Mouse (Mus musculus) CH12.LX (cell line): ENCODE measurements around the gene Cep97. TPM values are rescaled to one million over a fixed set of nuclear protein-coding genes. Genes with fewer than 3 reads are reported as not detected.
"Not testable (repeated sequence)": the region's sequence is repeated elsewhere in the genome, so short reads cannot be mapped to it uniquely, and the experiment has no call there.

Source experiments
- DNase-seq: peaks from one replicate; pipeline ENCODE4 v3.0.0-alpha.2; 2013; ENCODE audit errors: extremely low read depth
- H3K27ac ChIP-seq: 2 replicates; pipeline ENCODE4 v1.5.1; 2012; ENCODE audit warnings: low read depth, mild to moderate bottlenecking, control low read depth, moderate library complexity; ENCODE audit not compliant: insufficient read depth
- H3K27me3 ChIP-seq: replicated peaks from 2 replicates; pipeline ENCODE3; 2012; ENCODE audit warnings: inconsistent platforms
- H3K36me3 ChIP-seq, 2 experiments: replicated peaks in 1 of 2; 2 replicates each; pipeline versions ENCODE3 to v1.6.1; 2012; ENCODE audit warnings: inconsistent platforms in 1 of 2, low read length in 1 of 2, mild to moderate bottlenecking in 1 of 2, mixed read lengths in 1 of 2, moderate library complexity in 1 of 2; ENCODE audit not compliant: control insufficient read depth in 1 of 2, insufficient read depth in 1 of 2
- H3K4me1 ChIP-seq, 2 experiments: 2 replicates each; pipeline ENCODE4 v1.6.1; 2012; ENCODE audit warnings: inconsistent platforms in 1 of 2, moderate library complexity in 1 of 2; ENCODE audit not compliant: insufficient read depth in 2 of 2, control insufficient read depth in 1 of 2
- H3K4me2 ChIP-seq: 2 replicates; pipeline ENCODE4 v1.6.1; 2012; ENCODE audit warnings: low read depth, mild to moderate bottlenecking, control low read depth; ENCODE audit not compliant: poor library complexity, insufficient read depth, severe bottlenecking
- H3K4me3 ChIP-seq, 3 experiments: fragments of 150-350 bp in 1 of 3; sonication (generic) in 1 of 3; replicated peaks in 1 of 3; 2 replicates each; pipeline versions ENCODE3 to v1.5.1; 2011 to 2012; ENCODE audit warnings: low read depth in 2 of 3, low read length in 2 of 3, mild to moderate bottlenecking in 2 of 3, moderate library complexity in 2 of 3, control low read depth in 1 of 3, improper control_type of control experiment in 1 of 3, inconsistent platforms in 1 of 3, mixed read lengths in 1 of 3; ENCODE audit not compliant: poor library complexity in 1 of 3
- H3K79me2 ChIP-seq: replicated peaks from 2 replicates; pipeline ENCODE4 v1.6.1; 2012; ENCODE audit warnings: mild to moderate bottlenecking, moderate library complexity; ENCODE audit not compliant: control insufficient read depth, poor library complexity, insufficient read depth, severe bottlenecking; ENCODE audit errors: extremely low read depth
- H3K9ac ChIP-seq: 2 replicates; pipeline ENCODE4 v1.6.1; 2012; ENCODE audit warnings: low read depth, mild to moderate bottlenecking, control low read depth, moderate library complexity; ENCODE audit not compliant: insufficient read depth
- H3K9me3 ChIP-seq: replicated peaks from 2 replicates; pipeline ENCODE3; 2012; ENCODE audit warnings: low read length, inconsistent platforms, mixed read lengths
- CHD2 ChIP-seq: IDR thresholded peaks from 2 replicates; pipeline ENCODE4 v1.6.1; 2011; ENCODE audit warnings: low read length, improper control_type of control experiment
- CTCF ChIP-seq, 2 experiments: IDR thresholded peaks in 1 of 2; conservative IDR thresholded peaks in 1 of 2; 2 replicates each; pipeline ENCODE4 v1.5.1; 2011 to 2012; ENCODE audit warnings: low read depth in 2 of 2, low read length in 2 of 2, improper control_type of control experiment in 1 of 2, inconsistent platforms in 1 of 2, mild to moderate bottlenecking in 1 of 2, moderate library complexity in 1 of 2
- E2F4 ChIP-seq: IDR thresholded peaks from 2 replicates; pipeline ENCODE4 v1.6.1; 2011; ENCODE audit warnings: low read depth, low read length, improper control_type of control experiment; ENCODE audit not compliant: insufficient replicate concordance
- ELF1 ChIP-seq: IDR thresholded peaks from 2 replicates; pipeline ENCODE4 v1.6.1; 2014; ENCODE audit warnings: low read depth, mild to moderate bottlenecking, inconsistent platforms, low read length, improper control_type of control experiment
- EP300 ChIP-seq: IDR thresholded peaks from 2 replicates; pipeline ENCODE4 v1.6.1; 2011; ENCODE audit warnings: low read length, improper control_type of control experiment
- ETS1 ChIP-seq: conservative IDR thresholded peaks from 2 replicates; pipeline ENCODE4 v1.6.1; 2012; ENCODE audit warnings: low read depth, mild to moderate bottlenecking, inconsistent platforms, low read length, improper control_type of control experiment, moderate library complexity
- IRF4 ChIP-seq: IDR thresholded peaks from 2 replicates; pipeline ENCODE4 v1.6.1; 2014; ENCODE audit warnings: low read depth, mild to moderate bottlenecking, inconsistent platforms, low read length, improper control_type of control experiment
- JUN ChIP-seq: IDR thresholded peaks from 2 replicates; pipeline ENCODE4 v1.6.1; 2011; ENCODE audit warnings: low read depth, mild to moderate bottlenecking, low read length, improper control_type of control experiment, moderate library complexity; ENCODE audit not compliant: insufficient read depth
- JUND ChIP-seq: conservative IDR thresholded peaks from 2 replicates; pipeline ENCODE4 v1.6.1; 2011; ENCODE audit warnings: low read depth, low read length, improper control_type of control experiment
- KAT2A ChIP-seq: IDR thresholded peaks from 2 replicates; pipeline ENCODE4 v1.6.1; 2012; ENCODE audit warnings: low read length, improper control_type of control experiment, inconsistent platforms; ENCODE audit not compliant: insufficient replicate concordance
- MAFK ChIP-seq: IDR thresholded peaks from 2 replicates; pipeline ENCODE4 v1.6.1; 2011; ENCODE audit warnings: low read length, improper control_type of control experiment; ENCODE audit not compliant: insufficient replicate concordance
- MAX ChIP-seq: IDR thresholded peaks from 2 replicates; pipeline ENCODE4 v1.6.1; 2011; ENCODE audit warnings: low read length, improper control_type of control experiment
- MAZ ChIP-seq: IDR thresholded peaks from 2 replicates; pipeline ENCODE4 v1.6.1; 2012; ENCODE audit warnings: low read depth, mild to moderate bottlenecking, inconsistent platforms, low read length, improper control_type of control experiment, moderate library complexity
- POLR2A ChIP-seq: IDR thresholded peaks from 2 replicates; pipeline ENCODE4 v1.6.1; 2011; ENCODE audit warnings: low read depth, mild to moderate bottlenecking, improper control_type of control experiment, low read length
- POLR2AphosphoS2 ChIP-seq: IDR thresholded peaks from 2 replicates; pipeline ENCODE4 v1.6.1; 2011; ENCODE audit warnings: low read depth, low read length, improper control_type of control experiment
- SMC3 ChIP-seq: IDR thresholded peaks from 2 replicates; pipeline ENCODE4 v1.6.1; 2011; ENCODE audit warnings: low read depth, low read length, improper control_type of control experiment
- TBP ChIP-seq: conservative IDR thresholded peaks from 2 replicates; pipeline ENCODE4 v1.6.1; 2011; ENCODE audit warnings: low read depth, low read length, improper control_type of control experiment
- ZMIZ1 ChIP-seq: IDR thresholded peaks from 2 replicates; pipeline ENCODE4 v1.6.1; 2012; ENCODE audit warnings: low read depth, mild to moderate bottlenecking, inconsistent platforms, low read length, improper control_type of control experiment
- dilution Hi-C: fragments of 300-500 bp; cut with MboI; formaldehyde crosslinking; loops from 2 replicates; pipeline ENCODE4 v1.14.3; 2020; ENCODE audit warnings: low sequenced_read_pairs; ENCODE audit not compliant: extremely low pct_unique_long_range_greater_than_20kb, extremely low pct_ligation_motif_present
- in situ Hi-C: fragments of 300-500 bp; cut with MboI; formaldehyde crosslinking; loops from 3 replicates; pipeline ENCODE4 v1.14.3; 2019; ENCODE audit warnings: low sequenced_read_pairs, low pct_ligation_motif_present, low pct_unique_long_range_greater_than_20kb, mixed read lengths
- polyA plus RNA-seq: library from polyadenylated mRNA; unstranded; fragments of >175 nt; gene quantifications from 2 replicates; pipeline ENCODE4 v1.2.1, GENCODE M21; 2012; ENCODE audit warnings: low read depth; ENCODE audit not compliant: insufficient read length
- total RNA-seq, 2 experiments: library from RNA; depleted of rRNA; stranded (reverse); fragments of 300-350 nt in 1 of 2; fragments of >200 nt in 1 of 2; gene quantifications; 2 replicates each; pipeline ENCODE4 v1.2.3; 2012 to 2014

Gene Cep97
- total and polyA plus RNA-seq, 3 experiments: 19.2 to 27.5 (median 24.9) TPM

DNA sequence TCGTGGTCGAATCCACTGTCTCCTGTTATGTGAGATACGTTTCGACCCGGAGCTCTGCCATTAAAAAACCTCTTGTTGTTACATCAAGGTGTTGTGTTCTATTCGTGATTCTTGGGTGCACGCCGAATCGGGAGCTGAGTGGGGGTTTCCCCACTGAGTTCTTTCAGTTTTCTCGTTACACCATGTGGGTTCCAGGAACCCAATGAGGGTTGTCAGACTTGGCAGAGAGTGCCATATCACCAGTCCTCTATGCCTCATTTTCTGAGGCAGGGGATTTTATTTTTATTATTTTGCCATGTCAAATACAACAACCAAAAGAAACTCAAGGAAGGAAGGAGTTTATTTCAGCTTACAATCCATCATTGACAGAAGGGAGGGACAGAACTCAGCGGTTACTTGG, 28.4 kb upstream of the Cep97 start:
- peak; percentile 36; the same call in 1 of the 2 replicates for TF ChIP-seq MAX
- TF ChIP-seq, all 38 proteins: peak for 1; not testable (repeated sequence) for 37
- DNase-seq: peak; percentile 45
- dilution Hi-C loops, H3K27me3 ChIP-seq, H3K9me3 ChIP-seq, H3K4me3 ChIP-seq, H3K27ac ChIP-seq, H3K4me2 ChIP-seq, H3K36me3 ChIP-seq, H3K9ac ChIP-seq, in situ Hi-C loops: not testable (repeated sequence)
- H3K4me1 ChIP-seq: peaks cover 3 to 20% of the 10 kb centered on the region in 2 experiments; a peak in 3 of 4 replicates
- peaks cover 22% of the 10 kb centered on the region for H3K79me2 ChIP-seq

DNA sequence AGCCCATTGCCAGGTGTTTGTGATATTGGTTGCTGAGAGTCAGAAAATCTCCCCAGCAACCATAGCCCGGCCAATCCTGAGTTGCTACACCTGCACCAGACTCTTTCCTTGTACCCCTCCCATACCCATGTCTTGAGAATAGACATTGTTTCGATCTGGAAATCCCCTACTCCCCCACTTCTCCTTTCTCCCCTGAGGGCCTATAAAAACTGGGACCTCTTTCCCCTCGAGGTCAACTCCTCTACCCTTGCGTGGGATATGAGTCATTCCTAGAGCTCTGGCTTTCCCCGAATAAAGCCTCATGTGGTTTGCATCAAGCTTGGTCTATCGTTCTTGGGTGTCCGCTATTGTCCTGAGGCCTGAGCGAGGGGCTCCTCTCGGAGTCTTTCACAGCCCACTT, 19.5 kb upstream of the Cep97 start:
- H3K4me1 ChIP-seq: peaks cover 0 to 11% of the 10 kb centered on the region in 2 experiments; a peak in 2 of 4 replicates
- peak; percentile 73 for DNase-seq
- H3K4me3 ChIP-seq, H3K79me2 ChIP-seq, H3K27ac ChIP-seq, in situ Hi-C loops, H3K9me3 ChIP-seq, H3K27me3 ChIP-seq, H3K9ac ChIP-seq, H3K36me3 ChIP-seq, H3K4me2 ChIP-seq, dilution Hi-C loops: not testable (repeated sequence)
- TF ChIP-seq IRF4: peak; percentile 41; the same call in 1 of the 2 replicates
- peak; percentile 25; the same call in 1 of the 2 replicates for TF ChIP-seq JUN
- peak; percentile 33; the same call in 1 of the 2 replicates for TF ChIP-seq EP300

DNA sequence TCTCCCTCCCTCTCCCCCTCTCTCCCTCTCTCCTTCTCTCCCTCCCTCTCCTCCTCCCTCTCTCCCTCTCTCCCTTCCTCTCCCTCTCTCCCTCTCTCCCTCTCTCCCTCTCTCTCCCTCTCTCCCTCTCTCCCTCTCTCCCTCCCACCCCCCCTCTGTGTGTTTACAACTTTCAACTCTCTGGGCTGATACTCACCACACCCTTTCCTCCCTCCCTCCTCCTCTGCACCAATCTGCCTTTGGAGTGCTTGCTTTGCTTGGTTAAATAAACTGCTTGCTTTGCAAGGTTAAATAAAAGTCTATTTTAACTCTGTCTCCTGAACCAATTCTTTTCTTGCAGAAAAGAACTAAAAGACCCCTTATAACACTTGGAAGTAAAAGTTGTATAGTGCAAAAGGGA, 18.1 kb upstream of the Cep97 start:
- no peaks in the 10 kb centered on the region for H3K36me3 ChIP-seq
- in situ Hi-C loops (no loop called here), dilution Hi-C loops (no loop called here)
- H3K27me3 ChIP-seq: no peaks in the 10 kb centered on the region
- H3K4me2 ChIP-seq: no peak overlapping the region
- TF ChIP-seq EP300 (no peak), CHD2 (no peak), CTCF (conservative IDR thresholded peaks at IDR 0.05 in 1 of 2, IDR thresholded peaks at IDR 0.05 in 1 of 2; ENCODE audit: low read depth in 2 of 2, low read length in 2 of 2) (no peak), ETS1 (no peak), TBP (no peak), MAZ (no peak), POLR2A (no peak), MAX (no peak), ZMIZ1 (no peak), MAFK (no peak), SMC3 (no peak), KAT2A (no peak), ELF1 (no peak), JUND (no peak), E2F4 (no peak), POLR2AphosphoS2 (no peak)
- no peak overlapping the region for H3K4me3 ChIP-seq
- H3K79me2 ChIP-seq: no peaks in the 10 kb centered on the region
- H3K4me1 ChIP-seq: peaks cover 5 to 17% of the 10 kb centered on the region in 2 experiments
- DNase-seq: no peak
- H3K9me3 ChIP-seq: peaks cover 4% of the 10 kb centered on the region
- H3K27ac ChIP-seq: no peak overlapping the region
- no peak overlapping the region for H3K9ac ChIP-seq
